Mouse (Mus musculus) monocyte, adult 5-6 weeks (primary cell): ENCODE data around the gene Slc24a3. TPM values are rescaled to one million over a fixed set of nuclear protein-coding genes. Genes with fewer than 3 reads are reported as not detected.

Experiments
- ATAC-seq: fragments of 153-309, 156-312 bp; replicated peaks from 2 replicates; pipeline ENCODE4 v1.8.0; 2017; ENCODE audit warnings: mild to moderate bottlenecking; ENCODE audit not compliant: low TSS enrichment, insufficient number of reproducible peaks, severe bottlenecking, poor library complexity, low FRiP score
- total RNA-seq: library from RNA; stranded (forward); fragments of 200-1000, 200-491, 200-594 nt; gene quantifications from 3 replicates; pipeline ENCODE4 v1.2.3, GENCODE M21; 2017

Gene Slc24a3
- total RNA-seq, 1 experiment from 2014 or later, result 2.7 TPM

GRCm38 (mm10) chr2:145329756-145330155 is 162.2 kb downstream of the Slc24a3 start:
- no peak for ATAC-seq

- no peak for ATAC-seq
Measured at GRCm38 (mm10) chr2:145331525-145331924, 164.0 kb downstream of the Slc24a3 start.

GRCm38 (mm10) chr2:145333466-145333865 is 165.9 kb downstream of the Slc24a3 start:
- ATAC-seq, result no peak

GRCm38 (mm10) chr2:145336406-145336805 is 168.9 kb downstream of the Slc24a3 start:
- ATAC-seq, result no peak

- no peak for ATAC-seq
Measured at GRCm38 (mm10) chr2:145340816-145341215, 173.3 kb downstream of the Slc24a3 start.

GRCm38 (mm10) chr2:145342956-145343355 is 175.4 kb downstream of the Slc24a3 start:
- ATAC-seq, result no peak

GRCm38 (mm10) chr2:145344521-145344920 is 177.0 kb downstream of the Slc24a3 start:
- ATAC-seq, result no peak

- no peak for ATAC-seq
Measured at GRCm38 (mm10) chr2:145353801-145354200, 186.2 kb downstream of the Slc24a3 start.

GRCm38 (mm10) chr2:145358236-145358942 is 190.8 kb downstream of the Slc24a3 start:
- ATAC-seq, result no peak

GRCm38 (mm10) chr2:145363604-145364003 is 196.1 kb downstream of the Slc24a3 start:
- ATAC-seq, result no peak

GRCm38 (mm10) chr2:145368701-145369100 is 201.1 kb downstream of the Slc24a3 start:
- ATAC-seq, result no peak

GRCm38 (mm10) chr2:145370795-145371194 is 203.2 kb downstream of the Slc24a3 start:
- no peak for ATAC-seq

GRCm38 (mm10) chr2:145373803-145374202 is 206.2 kb downstream of the Slc24a3 start:
- no peak for ATAC-seq

GRCm38 (mm10) chr2:145382908-145383770 is 215.6 kb downstream of the Slc24a3 start:
- ATAC-seq, result no peak

- no peak for ATAC-seq
Measured at GRCm38 (mm10) chr2:145384221-145384620, 216.7 kb downstream of the Slc24a3 start.

GRCm38 (mm10) chr2:145385220-145385619 is 217.7 kb downstream of the Slc24a3 start:
- ATAC-seq, result no peak

GRCm38 (mm10) chr2:145385773-145386172 is 218.2 kb downstream of the Slc24a3 start:
- ATAC-seq, result no peak

GRCm38 (mm10) chr2:145395804-145396203 is 228.2 kb downstream of the Slc24a3 start:
- ATAC-seq, result no peak

- no peak for ATAC-seq
Measured at GRCm38 (mm10) chr2:145396579-145396978, 229.0 kb downstream of the Slc24a3 start.
